In genomic region chr10:63243493-63244054, GRCm38 (mm10) we compare ENCODE assay signal across 8 mouse cellular contexts. TPM values are rescaled to one million over a fixed set of nuclear protein-coding genes. Genes with fewer than 3 reads are reported as not detected.
A peak's percentile ranks its signal among the peaks of the same experiment; 100 is the strongest.
DNase-seq lines count a peak whose midpoint lies in the region; ATAC-seq lines count a peak whose summit lies in the region.

Herc4 (plus strand) TSS chr10:63243810.

- intact Hi-C loops in gastrocnemius, postnatal 14 days (cut with DNase I; ENCODE audit: low total_unique reads) = no loop called here
- intact Hi-C loops in left cerebral cortex, postnatal 10 days (cut with DNase I) = loop anchor here (5.0 kb wide), 1 partner anchor 86 kb away; no protein-coding TSS in a partner anchor

- DNase-seq in adrenal gland, adult (ENCODE audit: inconsistent age in 2 of 2, low spot score in 1 of 2) = peak; percentile 96 to 98
- peak; percentile 93 for DNase-seq in embryo, embryonic 10.5 days (ENCODE audit: low spot score)
- peak; percentile 95 for DNase-seq in gastrocnemius, postnatal 14 days
- peak; percentile 95 to 96 for DNase-seq in left cerebral cortex, postnatal 10 days (ENCODE audit: extremely low spot score in 1 of 2, low spot score in 2 of 2)
- DNase-seq in right cerebral cortex, postnatal 25 days = peak; percentile 94
- DNase-seq in urinary bladder, postnatal 4 days (ENCODE audit: low spot score in 2 of 2) = peak; percentile 93

- ATAC-seq in inflammation-experienced regulatory T-cells, adult 6 months = peak; percentile 92
- ATAC-seq in megakaryocyte-erythroid progenitor cell, adult 5-6 weeks (replicated peaks; ENCODE audit: low FRiP score, low TSS enrichment, poor library complexity, severe bottlenecking) = peak; percentile 99

RNA-seq across cellular contexts. Expression of gene Herc4, which starts in this region (rescaled TPM):
- total RNA-seq in gastrocnemius, postnatal 14 days (2021) = 10 to 100 TPM; 18.1 to 20.6 TPM
- polyA plus RNA-seq in inflammation-experienced regulatory T-cells, adult 6 months (2017; shearing (Covaris generic)) = 10 to 100 TPM; 62.9 to 89.9 (median 86.7) TPM
- total RNA-seq in left cerebral cortex, postnatal 10 days (2021) = 10 to 100 TPM; 40.6 to 43.6 TPM
- 78.6 and 81.4 TPM in 2 replicates for total RNA-seq in megakaryocyte-erythroid progenitor cell, adult 5-6 weeks (2014; fragmentation: Nextera tagmentation)
- total RNA-seq in megakaryocyte-erythroid progenitor cell, adult 5-6 weeks (2017) = 62.7 and 77.5 TPM in 2 replicates

Comparison
In these comparisons a context has a peak if more than half of its experiments do, and no peak if none do; other contexts are left out.
1. Peak in every context shown above with its lines: DNase-seq and ATAC-seq.